In genomic region chr3:66137601-66138000, GRCm38 (mm10) we compare ENCODE assay signal across 25 mouse cellular contexts.
"Had no signal": no experiment of that assay in that cellular context is flagged by ENCODE, and none has a peak within 500 bp of the region (broad histone marks: within the 10 kb centered on the region; RNA-seq: fewer than 3 reads in every experiment).

No protein-coding gene starts in this region.

- H3K9ac ChIP-seq: heart, embryonic 12.5 days; hindbrain, embryonic 12.5 days; hindbrain, embryonic 14.5 days; intestine, embryonic 15.5 days; limb, embryonic 12.5 days had no signal

- H3K27ac ChIP-seq: gastrocnemius, adult 2 months; heart, embryonic 10.5 days; hindbrain, embryonic 10.5 days; hindbrain, embryonic 12.5 days; hindbrain, embryonic 14.5 days; intestine, embryonic 15.5 days; layer of hippocampus, adult 2 months; left cerebral cortex, adult 2 months; limb, embryonic 10.5 days; limb, embryonic 12.5 days had no signal

- H3K27me3 ChIP-seq: heart, embryonic 12.5 days; hindbrain, embryonic 12.5 days; intestine, embryonic 15.5 days; limb, embryonic 12.5 days had no signal

- DNase-seq: gastrocnemius, adult 2 months; gastrocnemius, postnatal 10 days; gastrocnemius, postnatal 25 days; heart, adult 18-20 months; heart, postnatal 10 days; heart, postnatal 4 days; kidney, adult 18-20 months; kidney, adult 8-10 months; kidney, postnatal 10 days; kidney, postnatal 25 days; kidney, postnatal 4 days; liver had no signal

- ATAC-seq: hindbrain, embryonic 16.5 days; inflammation-experienced regulatory T-cells, adult 6 months; intestine, embryonic 15.5 days; intestine, postnatal 0 days had no signal

- H3K4me3 ChIP-seq: gastrocnemius, adult 2 months; heart, embryonic 10.5 days; heart, embryonic 12.5 days; hindbrain, embryonic 10.5 days; hindbrain, embryonic 12.5 days; intestine, embryonic 15.5 days; layer of hippocampus, adult 2 months; left cerebral cortex, adult 2 months; limb, embryonic 10.5 days; limb, embryonic 12.5 days had no signal

- H3K4me2 ChIP-seq: heart, embryonic 12.5 days; hindbrain, embryonic 12.5 days; hindbrain, embryonic 14.5 days; intestine, embryonic 15.5 days; limb, embryonic 12.5 days had no signal

- H3K36me3 ChIP-seq: heart, embryonic 10.5 days; heart, embryonic 12.5 days; hindbrain, embryonic 10.5 days; hindbrain, embryonic 12.5 days; intestine, embryonic 15.5 days; limb, embryonic 10.5 days; limb, embryonic 12.5 days had no signal

- H3K4me1 ChIP-seq: heart, embryonic 10.5 days; heart, embryonic 12.5 days; intestine, embryonic 15.5 days had no signal

- H3K9me3 ChIP-seq: heart, embryonic 10.5 days; heart, embryonic 12.5 days; hindbrain, embryonic 10.5 days; hindbrain, embryonic 12.5 days; intestine, embryonic 15.5 days; limb, embryonic 10.5 days; limb, embryonic 12.5 days had no signal
